Mouse (Mus musculus): Measurements from ENCODE around the gene Timm29. TPM values are rescaled to one million over a fixed set of nuclear protein-coding genes. Genes with fewer than 3 reads are reported as not detected.

Gene Timm29
- total and polyA plus RNA-seq, 2 experiments, result 13.0 to 26.7 TPM

- H3K9ac ChIP-seq (ENCODE audit: low read depth, low read length), result no peak overlapping the region
- no peak for DNase-seq (ENCODE audit: extremely low read depth, low read depth, low spot score)
- no peak overlapping the region for H3K27ac ChIP-seq (replicated peaks; ENCODE audit: insufficient read depth, low read depth, low read length)
- WGBS, result 88% methylated on average over 2 of the region's 2 CpGs
- no peak overlapping the region for H3K4me3 ChIP-seq (ENCODE audit: insufficient read depth, low read depth, low read length)
- H3K79me2 ChIP-seq (ENCODE audit: control insufficient read depth, insufficient read depth, low read length), result peaks cover 10% of the 10 kb centered on the region; the same call in 1 of the 2 replicates
- H3K36me3 ChIP-seq (ENCODE audit: control insufficient read depth, insufficient read depth, low read length), result no peaks in the 10 kb centered on the region
- no peaks in the 10 kb centered on the region; the same call in 1 of the 2 replicates for H3K4me1 ChIP-seq (ENCODE audit: control insufficient read depth, insufficient read depth, low read length)
- TF ChIP-seq CTCF (IDR thresholded peaks at IDR 0.05; ENCODE audit: low read depth, low read length) (no peak), POLR2A (IDR thresholded peaks at IDR 0.05; ENCODE audit: extremely low read depth, insufficient read depth, low read length) (no peak)
- no peaks in the 10 kb centered on the region for H3K27me3 ChIP-seq (ENCODE audit: control insufficient read depth, insufficient read depth, low read length)
These were observed 41.5 kb upstream of the Timm29 start for GRCm38 (mm10) chr9:21551049-21551448.

GRCm38 (mm10) chr9:21553607-21554273 lies 38.8 kb upstream of the Timm29 start:
- Histone ChIP-seq H3K4me1 (ENCODE audit: control insufficient read depth, insufficient read depth, low read length) (0 out of 2 replicates have a peak, but pooled peaks cover 2% of the 10 kb centered on the region), H3K9ac (ENCODE audit: low read depth, low read length) (no peak overlapping the region), H3K79me2 (ENCODE audit: control insufficient read depth, insufficient read depth, low read length) (peaks cover 21% of the 10 kb centered on the region; the same call in 1 of the 2 replicates), H3K27ac (replicated peaks; ENCODE audit: insufficient read depth, low read depth, low read length) (no peak overlapping the region), H3K27me3 (ENCODE audit: control insufficient read depth, insufficient read depth, low read length) (no peaks in the 10 kb centered on the region), H3K36me3 (ENCODE audit: control insufficient read depth, insufficient read depth, low read length) (no peaks in the 10 kb centered on the region), H3K4me3 (ENCODE audit: insufficient read depth, low read depth, low read length) (no peak overlapping the region)
- no peak for DNase-seq (ENCODE audit: extremely low read depth, low read depth, low spot score)
- TF ChIP-seq CTCF (IDR thresholded peaks at IDR 0.05; ENCODE audit: low read depth, low read length) (no peak), POLR2A (IDR thresholded peaks at IDR 0.05; ENCODE audit: extremely low read depth, insufficient read depth, low read length) (no peak)
- 83% methylated on average over 6 of the region's 6 CpGs for WGBS

- TF ChIP-seq POLR2A (IDR thresholded peaks at IDR 0.05; ENCODE audit: extremely low read depth, insufficient read depth, low read length), result no peak
- no peak for TF ChIP-seq CTCF (IDR thresholded peaks at IDR 0.05; ENCODE audit: low read depth, low read length)
- 93% methylated on average over 6 of the region's 6 CpGs for WGBS
- H3K4me1 ChIP-seq (ENCODE audit: control insufficient read depth, insufficient read depth, low read length), result 0 out of 2 replicates have a peak, but pooled peaks cover 2% of the 10 kb centered on the region
- no peaks in the 10 kb centered on the region for H3K36me3 ChIP-seq (ENCODE audit: control insufficient read depth, insufficient read depth, low read length)
- H3K27me3 ChIP-seq (ENCODE audit: control insufficient read depth, insufficient read depth, low read length), result no peaks in the 10 kb centered on the region
- H3K4me3 ChIP-seq (ENCODE audit: insufficient read depth, low read depth, low read length), result no peak overlapping the region
- no peak overlapping the region for H3K9ac ChIP-seq (ENCODE audit: low read depth, low read length)
- H3K79me2 ChIP-seq (ENCODE audit: control insufficient read depth, insufficient read depth, low read length), result peaks cover 15% of the 10 kb centered on the region; the same call in 1 of the 2 replicates
- DNase-seq (ENCODE audit: extremely low read depth, low read depth, low spot score), result no peak
- no peak overlapping the region for H3K27ac ChIP-seq (replicated peaks; ENCODE audit: insufficient read depth, low read depth, low read length)
These were observed 37.3 kb upstream of the Timm29 start for GRCm38 (mm10) chr9:21555198-21555742.

GRCm38 (mm10) chr9:21556996-21557395 lies 35.5 kb upstream of the Timm29 start:
- no peak for DNase-seq (ENCODE audit: extremely low read depth, low read depth, low spot score)
- 0 out of 2 replicates have a peak, but pooled peaks cover 2% of the 10 kb centered on the region for H3K4me1 ChIP-seq (ENCODE audit: control insufficient read depth, insufficient read depth, low read length)

GRCm38 (mm10) chr9:21557556-21557955 lies 35.0 kb upstream of the Timm29 start:
- Histone ChIP-seq H3K9ac (ENCODE audit: low read depth, low read length) (no peak overlapping the region), H3K4me1 (ENCODE audit: control insufficient read depth, insufficient read depth, low read length) (0 out of 2 replicates have a peak, but pooled peaks cover 2% of the 10 kb centered on the region), H3K27ac (replicated peaks; ENCODE audit: insufficient read depth, low read depth, low read length) (no peak overlapping the region), H3K36me3 (ENCODE audit: control insufficient read depth, insufficient read depth, low read length) (no peaks in the 10 kb centered on the region), H3K79me2 (ENCODE audit: control insufficient read depth, insufficient read depth, low read length) (peaks cover 11% of the 10 kb centered on the region; the same call in 1 of the 2 replicates), H3K27me3 (ENCODE audit: control insufficient read depth, insufficient read depth, low read length) (no peaks in the 10 kb centered on the region), H3K4me3 (ENCODE audit: insufficient read depth, low read depth, low read length) (no peak overlapping the region)
- DNase-seq (ENCODE audit: extremely low read depth, low read depth, low spot score), result no peak
- WGBS, result 98% methylated on average over 2 of the region's 2 CpGs
- TF ChIP-seq CTCF (IDR thresholded peaks at IDR 0.05; ENCODE audit: low read depth, low read length) (no peak), POLR2A (IDR thresholded peaks at IDR 0.05; ENCODE audit: extremely low read depth, insufficient read depth, low read length) (no peak)

More at GRCm38 (mm10) chr9:21556996-21557395, 35.5 kb upstream of the Timm29 start:
- H3K36me3 ChIP-seq (ENCODE audit: control insufficient read depth, insufficient read depth, low read length), result no peaks in the 10 kb centered on the region
- H3K27ac ChIP-seq (replicated peaks; ENCODE audit: insufficient read depth, low read depth, low read length), result no peak overlapping the region
- H3K4me3 ChIP-seq (ENCODE audit: insufficient read depth, low read depth, low read length), result no peak overlapping the region
- WGBS, result 89% methylated on average over 2 of the region's 2 CpGs
- H3K27me3 ChIP-seq (ENCODE audit: control insufficient read depth, insufficient read depth, low read length), result no peaks in the 10 kb centered on the region
- TF ChIP-seq CTCF (IDR thresholded peaks at IDR 0.05; ENCODE audit: low read depth, low read length), result no peak
- no peak for TF ChIP-seq POLR2A (IDR thresholded peaks at IDR 0.05; ENCODE audit: extremely low read depth, insufficient read depth, low read length)
- H3K9ac ChIP-seq (ENCODE audit: low read depth, low read length), result no peak overlapping the region
- peaks cover 11% of the 10 kb centered on the region; the same call in 1 of the 2 replicates for H3K79me2 ChIP-seq (ENCODE audit: control insufficient read depth, insufficient read depth, low read length)
